Mouse (Mus musculus): ENCODE results near the gene Ncoa7. TPM values are rescaled to one million over a fixed set of nuclear protein-coding genes. Genes with fewer than 3 reads are reported as not detected.

The Ncoa7 gene
- polyA plus RNA-seq (2012; rRNA removed), result 3.8 and 4.6 TPM in 2 replicates

DNA sequence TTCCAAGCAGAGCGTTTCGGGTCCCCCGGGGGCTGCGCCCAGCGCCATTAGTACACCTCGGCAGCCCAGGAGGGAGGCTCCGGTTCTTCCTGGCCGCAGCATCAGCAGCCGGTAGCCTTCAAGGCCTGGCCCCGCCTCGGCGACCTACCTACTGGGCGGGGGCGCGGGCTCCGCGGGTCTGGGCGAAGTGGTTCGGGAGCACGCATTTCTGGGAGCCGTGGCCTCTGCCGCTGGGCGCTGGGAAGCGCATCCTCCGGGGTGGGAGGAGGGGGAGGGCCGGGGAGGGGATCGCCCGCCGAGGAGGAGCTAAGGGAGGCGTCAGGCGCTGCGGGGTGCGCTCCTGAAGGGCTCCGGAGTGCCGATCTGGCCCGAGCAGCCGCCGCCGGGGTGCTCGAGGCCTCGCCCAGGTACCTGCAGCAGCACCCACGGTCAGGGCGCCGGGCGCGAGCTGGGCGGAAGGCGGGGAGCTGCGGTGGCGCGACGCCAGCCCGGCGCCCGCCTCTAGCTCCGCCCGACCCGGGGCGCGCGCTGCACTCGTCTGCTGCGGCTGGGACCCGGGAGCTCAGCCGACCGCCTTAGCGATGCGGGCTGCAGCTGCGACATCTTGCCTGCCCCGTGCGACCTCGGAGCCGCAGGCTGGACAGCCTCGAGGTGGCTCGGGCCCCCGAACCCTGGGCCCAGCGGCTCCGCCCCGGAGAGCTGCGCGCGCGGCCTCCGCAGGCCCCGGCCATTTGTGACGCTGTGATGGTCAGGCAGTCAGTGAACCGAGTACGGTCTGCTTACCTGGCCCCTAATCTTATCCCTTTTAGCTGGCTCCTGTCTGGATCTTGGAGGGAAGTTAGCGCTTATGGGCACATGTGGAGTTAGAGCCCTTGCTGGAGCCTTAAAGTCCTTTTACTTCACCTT is at the start of gene Ncoa7:
Ncoa7 (minus strand) TSS at position 646 of the 906 bp plus-strand sequence.
- no peak for DNase-seq (ENCODE audit: low read depth)

DNA sequence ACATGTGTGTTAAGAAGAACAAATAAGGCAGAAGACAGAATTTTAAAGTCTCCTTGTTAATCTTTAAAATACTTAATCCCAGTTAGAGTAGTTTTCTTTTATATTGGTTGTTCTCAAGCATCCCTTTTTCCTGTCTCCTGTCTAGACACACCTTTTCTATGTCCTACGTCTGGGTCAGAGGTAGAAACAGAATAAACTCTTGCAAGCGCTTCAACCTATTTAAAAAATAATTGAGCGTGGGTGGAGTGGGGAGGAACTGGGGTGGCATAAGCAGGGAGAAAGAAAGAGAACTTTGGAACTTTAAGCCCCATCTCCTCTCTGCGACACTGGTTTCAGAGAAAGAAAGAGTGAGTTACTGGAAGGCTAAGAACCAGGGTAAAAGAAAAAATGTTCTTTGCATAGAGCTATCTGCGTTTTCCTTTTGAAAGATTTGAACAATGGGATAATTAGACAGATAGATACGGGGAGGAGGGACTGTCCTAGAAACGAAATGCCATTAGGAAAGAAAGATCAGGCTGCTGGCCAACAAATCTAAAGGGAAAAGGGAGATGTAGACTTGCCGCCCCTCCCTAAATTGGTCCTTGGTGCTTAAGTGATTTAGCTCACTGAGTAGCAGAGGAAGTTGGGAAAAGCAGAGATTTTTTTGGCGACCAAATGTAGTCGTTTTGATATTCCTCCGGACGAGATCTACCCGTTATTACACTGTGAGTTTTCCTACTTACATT is 42.1 kb upstream of the Ncoa7 start:
- no peak for DNase-seq (ENCODE audit: low read depth)

DNA sequence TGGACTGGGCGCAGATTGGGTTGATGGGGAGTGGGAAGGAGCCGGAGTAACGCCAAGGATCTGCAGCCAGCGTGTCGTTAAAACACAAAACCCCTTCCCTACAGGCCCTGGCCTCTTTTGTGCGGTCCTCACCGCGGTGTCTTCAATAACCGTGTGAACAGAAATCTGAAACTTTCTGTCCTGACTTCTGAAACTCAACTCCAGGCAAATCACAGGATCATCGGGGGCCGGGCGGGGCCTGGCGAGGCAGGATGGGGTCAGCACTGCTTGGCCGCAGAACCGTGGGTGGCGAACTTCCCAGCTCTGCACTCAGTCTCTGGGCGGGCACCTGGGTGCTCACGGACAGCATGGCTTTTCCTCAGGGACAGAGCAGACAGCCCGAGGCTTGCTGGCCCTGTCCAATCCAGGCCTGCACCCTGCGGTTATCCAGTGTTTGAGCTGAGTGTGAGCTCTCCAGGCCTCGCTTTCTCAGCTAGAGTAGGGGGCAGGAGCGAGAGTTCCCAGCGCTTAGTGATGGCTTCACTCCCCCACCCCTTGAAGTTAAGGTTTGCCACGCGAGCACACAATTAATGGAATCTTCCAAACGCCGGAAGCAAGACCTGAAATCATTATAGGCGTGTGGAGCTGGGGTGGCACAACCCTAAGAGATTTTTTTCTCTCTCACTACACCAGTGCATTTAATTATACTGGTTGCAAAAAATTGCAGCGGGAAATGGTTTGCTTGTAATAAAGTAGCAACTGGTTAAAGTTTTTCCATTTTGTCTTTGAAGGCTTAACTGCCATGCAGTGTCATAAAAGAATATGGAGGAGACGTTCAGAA is 41.3 kb upstream of the Ncoa7 start:
- no peak for DNase-seq (ENCODE audit: low read depth)

DNA sequence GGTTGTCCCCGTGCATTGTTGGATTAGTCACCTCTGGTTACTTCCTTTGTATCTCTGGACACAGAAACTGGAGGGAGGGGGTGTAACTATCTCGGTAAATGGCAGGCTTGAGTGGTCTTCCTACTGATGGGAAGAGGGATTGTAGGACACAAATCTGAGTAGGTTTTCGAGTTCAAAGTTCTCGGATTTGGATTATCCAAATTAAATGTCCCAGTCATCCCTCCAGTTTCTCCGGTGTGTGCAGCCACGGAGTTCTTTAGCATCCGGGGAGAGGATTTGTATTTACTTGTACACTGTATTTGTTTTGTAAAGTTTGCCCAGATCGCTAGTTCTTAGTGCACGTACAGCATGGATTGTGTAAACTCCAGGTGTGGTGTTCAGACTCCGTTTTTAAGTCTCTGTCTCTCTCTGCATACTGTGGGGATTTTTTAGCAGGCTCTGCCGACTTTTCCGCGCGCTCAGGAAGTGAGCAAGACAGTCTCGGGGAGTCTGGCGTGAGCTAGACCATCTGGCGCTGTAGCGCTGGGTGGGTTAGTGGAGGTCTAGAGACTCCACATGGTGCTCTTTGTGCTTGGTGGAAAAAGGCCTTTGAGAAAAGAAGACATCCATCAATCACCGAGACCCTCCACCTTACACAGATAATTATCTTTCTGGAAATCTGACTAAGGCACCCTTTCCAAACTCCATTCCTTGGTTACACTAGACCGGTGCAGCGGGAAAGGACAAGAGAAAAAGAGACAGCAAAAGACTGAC is 40.5 kb upstream of the Ncoa7 start:
- DNase-seq (ENCODE audit: low read depth), result no peak

DNA sequence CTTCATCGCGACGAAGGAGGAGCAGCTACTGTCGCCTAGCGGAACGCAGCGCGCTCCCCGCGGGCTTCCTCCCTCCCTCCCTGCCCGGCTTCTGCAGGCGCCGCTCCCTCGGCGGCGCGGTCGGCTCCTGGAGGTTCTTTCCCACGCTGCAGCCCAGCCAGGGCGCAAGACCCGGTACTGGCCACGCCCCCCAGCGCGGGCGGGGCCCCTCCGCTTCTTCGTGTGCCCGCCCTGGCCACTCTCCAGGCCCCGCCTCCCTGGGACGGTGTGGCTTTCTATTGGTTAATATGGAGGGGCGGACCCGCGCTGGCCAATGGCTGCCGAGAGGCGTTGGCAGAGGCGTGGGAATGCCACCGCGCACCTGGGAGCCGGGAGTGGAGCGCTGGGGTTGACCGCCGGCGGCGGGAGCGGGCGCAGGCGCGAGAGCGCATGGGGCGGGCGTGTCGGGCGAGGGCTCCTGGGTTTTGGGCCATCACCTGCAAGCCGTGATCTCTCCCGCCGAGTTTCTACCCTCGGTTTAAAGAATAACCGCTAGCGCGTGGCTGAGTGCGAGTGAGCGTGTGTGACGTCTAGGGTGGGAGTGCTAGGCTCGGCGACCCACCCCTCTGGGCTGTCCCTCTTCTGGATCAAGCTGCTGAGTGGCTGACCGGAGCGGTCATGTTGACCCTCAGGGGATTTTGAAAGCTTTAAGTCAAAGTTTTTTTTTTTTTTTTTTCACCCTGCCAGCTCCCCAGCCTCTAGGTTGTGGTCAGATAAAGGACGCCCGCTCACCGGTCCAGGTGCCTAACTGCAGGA is 39.7 kb upstream of the Ncoa7 start, which contains the start of gene Hey2:
Hey2 (minus strand) TSS at position 159 of the 795 bp plus-strand sequence.
- DNase-seq (ENCODE audit: low read depth), result peak; percentile 55

DNA sequence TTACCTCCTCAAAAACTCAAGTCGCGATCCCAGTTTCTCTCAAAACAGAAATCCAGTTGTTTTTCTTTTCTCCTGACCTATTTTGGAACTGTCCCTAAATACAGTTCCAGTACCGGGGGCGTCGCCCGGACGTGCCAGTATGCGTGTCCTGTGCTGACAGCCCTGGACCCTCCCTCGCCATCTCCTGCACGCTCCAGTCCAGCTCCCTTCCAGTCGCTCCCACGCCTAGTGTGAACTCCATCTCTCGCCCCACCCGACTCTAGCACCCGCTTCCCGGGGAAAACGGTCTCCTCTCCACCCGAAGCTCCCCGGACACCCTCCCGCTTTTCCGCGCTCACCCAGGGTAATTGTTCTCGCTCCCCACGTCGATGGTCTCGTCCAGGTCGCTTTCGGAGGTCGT is 39.1 kb upstream of the Ncoa7 start:
- DNase-seq (ENCODE audit: low read depth), result no peak

DNA sequence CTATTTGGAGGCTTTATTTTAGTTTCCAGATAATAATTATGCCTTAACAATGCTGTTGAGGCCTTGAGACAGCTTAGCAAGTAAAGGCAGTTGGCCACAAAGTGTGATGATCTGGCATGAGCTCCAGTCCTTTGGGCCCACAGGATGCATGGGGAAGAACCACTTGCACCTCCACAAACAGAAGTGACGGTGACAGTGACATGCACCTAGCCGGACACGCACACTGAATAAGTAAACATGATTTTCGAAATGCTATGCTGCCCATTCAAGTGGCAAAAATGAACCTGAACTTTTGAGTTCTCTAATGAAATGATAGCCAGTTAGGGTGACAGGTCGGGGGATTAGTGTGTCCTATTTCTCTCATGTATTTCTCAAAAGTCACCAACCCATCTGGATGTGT is 37.7 kb upstream of the Ncoa7 start:
- DNase-seq (ENCODE audit: low read depth), result no peak

DNA sequence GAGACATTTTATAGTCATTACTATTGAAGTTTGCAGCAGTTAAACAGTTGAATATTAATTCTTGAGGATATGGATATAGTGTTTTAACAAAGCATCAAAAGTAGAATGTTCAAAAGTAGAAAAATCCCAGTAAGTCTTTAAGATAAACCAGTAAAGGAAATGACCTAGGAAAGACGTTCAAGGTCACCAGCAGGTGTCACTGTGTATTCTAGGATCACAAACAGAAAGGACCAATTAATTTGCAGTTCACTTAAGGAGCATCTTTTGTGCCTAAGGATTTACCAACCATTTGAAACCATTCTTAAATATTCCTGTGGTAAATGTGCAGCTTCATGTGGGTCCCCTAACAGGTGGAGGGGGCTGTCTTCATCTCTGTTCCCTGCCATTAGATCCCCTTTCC is 35.1 kb upstream of the Ncoa7 start:
- no peak for DNase-seq (ENCODE audit: low read depth)

DNA sequence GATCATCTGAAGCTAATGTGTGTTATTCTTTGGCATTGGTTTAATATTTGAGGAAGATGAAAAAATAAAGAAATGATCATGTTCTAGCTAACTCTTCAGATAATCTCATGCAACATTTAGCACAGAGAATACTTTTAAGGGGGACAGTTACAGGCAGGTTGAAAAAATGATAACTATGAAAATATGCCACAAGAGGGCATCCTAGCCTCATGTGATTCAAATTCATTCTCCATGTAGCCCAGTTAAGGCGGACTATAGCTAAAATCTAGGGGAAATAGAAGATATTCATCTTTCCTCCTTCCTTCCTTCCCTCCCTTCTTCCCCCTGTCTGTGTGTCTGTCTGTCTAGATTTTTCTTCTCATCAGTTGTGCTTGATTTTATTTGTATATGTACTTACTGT is 21.9 kb upstream of the Ncoa7 start:
- no peak for DNase-seq (ENCODE audit: low read depth)

DNA sequence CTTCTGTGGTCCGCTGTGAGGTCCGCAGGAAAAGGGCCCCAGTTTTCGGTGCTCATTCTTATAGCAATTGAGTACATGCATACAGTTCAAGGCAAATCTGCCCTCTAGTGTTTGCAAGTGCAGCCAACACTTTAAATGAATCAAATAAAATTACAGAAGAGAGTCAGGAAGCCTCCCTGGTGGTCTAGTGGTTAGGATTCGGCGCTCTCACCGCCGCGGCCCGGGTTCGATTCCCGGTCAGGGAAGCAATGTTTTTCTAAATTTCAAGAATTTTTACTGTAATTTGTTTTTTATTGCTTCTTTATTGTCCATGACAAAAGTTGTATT is 7.8 kb upstream of the Ncoa7 start:
- peak; percentile 34 for DNase-seq (ENCODE audit: low read depth)

DNA sequence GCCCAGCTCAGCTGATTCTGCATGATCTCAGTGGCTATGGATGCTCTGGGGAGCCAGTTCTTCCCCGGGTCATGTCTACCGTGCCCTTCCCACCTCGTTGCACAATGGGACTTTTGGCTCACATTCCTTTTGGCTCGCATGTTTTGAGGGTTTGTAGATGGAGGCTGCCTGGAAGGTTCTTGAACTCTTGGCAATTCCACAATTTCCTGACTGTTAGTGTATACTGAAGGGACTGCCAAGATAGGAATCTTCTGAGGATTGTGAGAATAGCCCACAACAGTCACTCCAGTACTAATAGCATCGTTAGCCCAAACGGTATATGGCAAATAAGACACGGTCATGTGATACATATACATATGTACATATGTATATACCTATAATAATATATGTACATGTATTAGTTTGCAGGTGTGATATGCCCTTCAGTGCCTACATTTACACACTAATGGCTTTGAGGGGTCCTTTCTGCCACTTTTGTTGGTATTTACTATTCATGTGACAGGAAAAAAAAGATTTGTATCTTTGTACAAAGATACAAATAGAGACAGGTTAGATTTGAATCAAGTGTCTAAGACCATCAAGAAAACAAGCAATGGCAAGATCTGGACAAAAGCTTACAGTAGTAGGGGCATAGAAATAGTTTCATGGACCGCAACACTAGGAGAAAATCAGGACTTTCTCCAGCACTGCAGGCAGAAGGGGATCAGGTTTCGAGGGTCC is 7.3 kb upstream of the Ncoa7 start:
- peak; percentile 68 for DNase-seq (ENCODE audit: low read depth)

DNA sequence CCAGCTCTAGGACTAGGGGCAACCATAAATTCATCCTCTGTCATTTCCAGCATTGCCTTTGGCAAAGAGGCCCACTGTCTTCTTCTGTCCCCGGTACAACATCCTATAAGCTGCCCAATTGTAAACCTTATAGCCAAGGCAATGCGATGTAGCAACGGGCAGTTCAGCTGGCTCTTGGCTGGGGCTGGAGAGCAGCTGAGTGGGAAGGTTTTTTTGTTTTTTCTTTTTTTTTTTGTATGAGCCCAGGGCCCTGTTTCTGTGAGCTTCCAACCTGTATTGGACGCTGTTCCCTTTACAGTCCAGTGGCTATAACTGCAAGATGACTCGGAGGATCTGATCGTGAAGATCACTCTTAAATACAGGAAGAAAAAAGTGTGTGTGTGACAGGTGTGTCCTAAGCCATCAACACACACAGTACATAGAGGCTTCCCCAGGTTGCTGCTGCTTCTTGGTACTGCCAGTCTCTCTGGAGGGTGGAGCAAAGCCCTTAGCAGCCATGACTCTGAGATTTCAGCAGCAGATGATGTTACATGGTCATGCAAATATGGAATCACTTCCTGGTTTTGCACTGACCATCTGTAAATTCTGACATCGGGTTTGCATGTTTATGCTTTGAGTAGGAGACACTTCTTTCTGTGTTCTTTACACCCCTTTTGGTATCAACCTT is 594 bp upstream of the Ncoa7 start:
- no peak for DNase-seq (ENCODE audit: low read depth)

DNA sequence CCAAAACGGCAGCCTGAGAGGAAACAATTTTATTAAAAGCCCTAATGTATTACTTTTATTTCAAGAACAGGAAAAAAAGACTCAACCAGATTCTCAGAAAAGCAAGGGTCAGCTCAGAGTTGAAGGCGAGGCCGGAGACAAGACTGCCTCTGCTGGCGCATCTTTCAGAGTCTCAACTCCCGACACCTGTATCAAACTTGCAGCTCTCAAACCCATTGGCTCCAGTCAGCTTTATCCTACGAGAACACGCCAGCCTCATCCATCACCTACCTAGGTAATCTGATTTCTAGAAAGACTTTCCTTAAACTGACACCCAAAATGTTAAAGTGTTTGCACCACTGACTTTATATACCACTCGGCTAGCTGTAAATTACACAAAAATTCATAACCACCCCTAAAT is 1.1 kb downstream of the Ncoa7 start:
- no peak for DNase-seq (ENCODE audit: low read depth)

DNA sequence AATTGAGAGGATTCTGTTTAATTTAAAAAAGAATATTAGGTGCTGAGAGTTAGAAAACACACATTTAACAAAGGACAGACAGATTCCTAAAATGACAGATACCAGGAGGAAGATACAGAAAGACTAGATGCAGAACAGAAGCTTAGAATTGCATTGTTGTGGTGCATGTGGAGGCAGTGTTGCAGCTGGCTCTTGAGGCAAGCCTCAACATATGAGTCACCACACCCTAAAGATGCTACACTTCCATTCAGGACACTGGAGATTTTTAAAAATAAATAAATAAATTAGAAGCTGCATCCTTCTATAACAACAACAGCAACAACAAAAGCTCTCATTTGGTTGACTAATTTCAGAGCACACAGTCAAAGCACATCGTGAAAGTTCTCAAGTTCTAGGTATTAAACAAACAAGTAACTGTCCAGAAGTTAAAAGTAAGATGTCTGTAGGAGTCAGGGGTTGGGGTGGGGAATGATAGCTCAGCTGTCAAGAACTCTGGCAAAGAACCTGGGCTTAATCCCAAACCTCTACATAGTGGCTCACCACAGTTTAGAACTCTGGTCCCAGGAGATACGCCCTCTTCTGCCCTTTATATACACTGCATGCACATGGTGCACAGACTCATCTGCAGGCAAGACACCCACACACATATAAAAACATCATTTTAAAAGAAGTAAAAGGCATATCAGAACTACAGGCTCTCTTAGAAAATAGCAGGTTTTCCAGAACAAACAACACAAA is 3.2 kb downstream of the Ncoa7 start:
- no peak for DNase-seq (ENCODE audit: low read depth)

DNA sequence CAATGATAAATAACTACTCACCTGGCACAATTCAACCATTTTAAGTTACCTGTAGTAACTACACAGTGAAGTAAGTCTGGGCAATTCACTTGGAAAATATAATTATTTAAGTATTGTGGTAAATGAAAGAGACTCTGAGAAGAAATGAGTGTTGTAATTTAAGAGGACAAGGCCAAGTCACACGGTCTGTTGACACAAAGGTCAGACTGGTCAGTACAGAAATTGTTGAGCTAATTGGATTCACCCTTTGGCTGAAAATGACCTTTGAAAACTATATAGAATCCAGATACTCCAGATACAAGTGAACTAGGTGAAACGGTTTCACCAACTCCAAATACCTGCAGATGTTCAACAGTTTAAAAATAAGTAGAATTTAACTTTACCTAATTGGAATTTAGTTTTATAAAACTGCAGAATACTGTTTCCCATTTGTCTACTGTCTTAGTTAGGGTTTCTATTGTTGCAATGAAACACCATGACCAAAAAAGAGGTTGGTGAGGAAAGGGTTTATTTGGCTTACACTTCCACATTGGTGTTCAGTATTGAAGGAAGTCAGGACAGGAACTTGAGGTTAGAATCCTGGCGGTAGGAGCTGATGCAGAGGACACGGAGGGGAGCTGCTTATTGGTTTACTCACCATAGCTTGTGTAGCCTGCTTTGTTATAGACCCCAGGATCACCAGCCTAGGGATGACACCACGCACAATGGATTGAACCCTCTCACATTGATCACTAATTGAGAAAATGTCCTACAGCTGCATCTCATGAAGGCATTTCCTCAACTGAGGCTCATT is 6.5 kb downstream of the Ncoa7 start:
- DNase-seq (ENCODE audit: low read depth), result no peak

DNA sequence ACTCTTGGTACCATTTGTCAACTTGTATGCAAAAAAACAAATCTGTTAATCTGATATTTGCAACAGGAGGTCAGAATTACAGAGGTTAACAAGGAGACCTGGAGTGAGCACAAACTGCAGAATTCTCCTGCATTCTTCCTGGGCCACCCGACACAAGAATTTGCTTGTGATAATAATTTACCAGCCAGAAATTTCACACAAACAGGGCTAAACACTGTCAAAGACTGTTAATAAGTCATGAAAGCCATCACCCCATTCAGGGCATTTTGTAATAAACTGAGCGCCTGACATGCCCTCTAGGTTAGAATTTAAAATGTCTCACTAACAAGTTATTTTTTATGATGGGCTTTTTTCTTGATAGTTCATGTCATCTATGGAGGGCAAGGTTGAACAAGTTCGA is 12.1 kb downstream of the Ncoa7 start:
- DNase-seq (ENCODE audit: low read depth), result no peak

DNA sequence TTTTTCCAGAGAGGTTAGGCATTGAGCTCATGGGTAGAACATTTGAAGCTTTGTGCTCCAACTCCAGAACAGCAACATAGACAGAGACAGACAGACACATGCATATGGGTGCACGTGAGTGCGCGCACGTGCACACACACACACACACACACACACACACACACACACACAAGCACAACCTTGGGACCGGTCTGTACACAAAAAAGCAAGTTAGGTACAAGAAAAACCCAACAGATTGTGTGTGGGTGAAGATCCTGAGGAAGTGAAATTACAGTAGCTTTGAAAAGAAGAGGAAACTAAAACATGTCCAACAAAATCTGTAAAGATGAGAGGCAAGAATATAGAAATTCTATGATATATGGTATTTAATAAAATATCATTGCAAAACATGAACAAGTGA is 13.6 kb downstream of the Ncoa7 start:
- DNase-seq (ENCODE audit: low read depth), result no peak

DNA sequence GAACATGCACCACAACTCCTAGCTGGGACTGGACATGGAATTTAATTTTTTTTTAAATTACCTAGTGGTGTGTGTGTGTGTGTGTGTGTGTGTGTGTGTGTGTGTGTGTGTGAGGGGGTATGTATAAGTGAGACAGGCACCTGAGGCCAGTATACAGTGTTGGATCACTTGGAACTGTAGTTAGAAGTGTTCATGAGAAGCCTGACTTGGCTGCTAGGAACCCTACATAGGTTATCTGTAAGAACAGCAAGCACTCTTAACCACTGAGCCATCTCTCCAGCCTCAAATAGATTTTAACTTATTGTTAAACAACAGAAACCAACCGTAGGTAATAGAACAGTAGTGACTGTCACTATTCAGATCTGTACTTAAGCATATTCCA is 14.8 kb downstream of the Ncoa7 start:
- no peak for DNase-seq (ENCODE audit: low read depth)
